Mouse (Mus musculus) midbrain, embryonic 16.5 days (tissue): ENCODE measurements around the gene Atg13. TPM values are rescaled to one million over a fixed set of nuclear protein-coding genes. Genes with fewer than 3 reads are reported as not detected.

Source experiments
- ATAC-seq: fragments of 200-750 bp; cut with Nextera tagmentation; 2 replicates; pipeline ENCODE4 v1.8.0; 2017; ENCODE audit warnings: moderate TSS enrichment
- H3K27ac ChIP-seq: fragments of 300-500 bp; sonication (generic); 2 replicates; pipeline ENCODE4 v1.5.1; 2014; ENCODE audit warnings: mild to moderate bottlenecking, low read length, mixed read lengths
- H3K27me3 ChIP-seq: fragments of 300-500 bp; sonication (generic); 2 replicates; pipeline ENCODE4 v1.6.1; 2014; ENCODE audit warnings: low read depth, low read length, mixed read lengths; ENCODE audit not compliant: control insufficient read depth, insufficient read depth
- H3K36me3 ChIP-seq: fragments of 300-500 bp; sonication (generic); 2 replicates; pipeline ENCODE4 v1.6.1; 2014; ENCODE audit warnings: mild to moderate bottlenecking, low read length, moderate library complexity, mixed read lengths; ENCODE audit not compliant: control insufficient read depth, insufficient read depth
- H3K4me1 ChIP-seq: fragments of 300-500 bp; sonication (generic); 2 replicates; pipeline ENCODE4 v1.6.1; 2014; ENCODE audit warnings: mild to moderate bottlenecking, low read length, mixed read lengths; ENCODE audit not compliant: control insufficient read depth, insufficient read depth
- H3K4me2 ChIP-seq: fragments of 300-500 bp; sonication (generic); 2 replicates; pipeline ENCODE4 v1.6.1; 2014; ENCODE audit warnings: mild to moderate bottlenecking, low read length, mixed read lengths
- H3K4me3 ChIP-seq: fragments of 300-500 bp; sonication (generic); 2 replicates; pipeline ENCODE4 v1.5.1; 2014; ENCODE audit warnings: low read depth, mild to moderate bottlenecking, low read length, moderate library complexity, mixed read lengths
- H3K9ac ChIP-seq: fragments of 300-500 bp; sonication (generic); 2 replicates; pipeline ENCODE4 v1.6.1; 2014; ENCODE audit warnings: low read depth, low read length, mixed read lengths
- H3K9me3 ChIP-seq: fragments of 300-500 bp; sonication (generic); replicated peaks from 2 replicates; pipeline ENCODE4 v1.6.1; 2014; ENCODE audit warnings: mild to moderate bottlenecking, low read length, mixed read lengths; ENCODE audit not compliant: control insufficient read depth, poor library complexity, severe bottlenecking
- WGBS: fragments of 180-500 bp; shearing (Covaris S2); extraction: QIAGEN DNeasy Blood & Tissue Kit; methylation state at CpG from one replicate; pipeline ENCODE4 v1.1.7; 2014; 5-methylcytosine and 5-hydroxymethylcytosine counted together
- polyA plus RNA-seq: library from polyadenylated mRNA; unstranded; fragments of >200 nt; fragmentation: Nextera tagmentation; extraction: Ambion mirVana; gene quantifications from 2 replicates; pipeline ENCODE4 v1.2.1, GENCODE M21; 2015

Gene Atg13
- 36.2 and 40.2 TPM in 2 replicates for polyA plus RNA-seq

GRCm38 (mm10) chr2:91710272-91711234 lies at the start of gene Atg13, which contains the start of gene Harbi1:
Atg13 (minus strand) TSS chr2:91710576.
Harbi1 (plus strand) TSS chr2:91710852.
- peaks cover 30% of the 10 kb centered on the region for H3K4me1 ChIP-seq
- peak within 1 kb of the TSS; percentile 81 for H3K9ac ChIP-seq
- peak within 1 kb of the TSS; percentile 92 for H3K4me2 ChIP-seq
- no peaks in the 10 kb centered on the region for H3K9me3 ChIP-seq
- H3K27ac ChIP-seq = peak within 1 kb of the TSS; percentile 84
- WGBS = under 1% methylated on average over 66 of the region's 66 CpGs
- H3K36me3 ChIP-seq = no peaks in the 10 kb centered on the region
- peak within 1 kb of the TSS; percentile 99 for H3K4me3 ChIP-seq
- H3K27me3 ChIP-seq = no peaks in the 10 kb centered on the region
- ATAC-seq = peak; percentile 99

- Histone ChIP-seq H3K9ac (no peak overlapping the region), H3K4me1 (no peaks in the 10 kb centered on the region), H3K36me3 (no peaks in the 10 kb centered on the region), H3K27ac (no peak overlapping the region), H3K27me3 (no peaks in the 10 kb centered on the region), H3K9me3 (no peaks in the 10 kb centered on the region), H3K4me2 (no peak overlapping the region), H3K4me3 (no peak overlapping the region)
- no peak for ATAC-seq
- WGBS = 71% methylated on average over 2 of the region's 2 CpGs
These were observed 39.5 kb upstream of the Atg13 start for GRCm38 (mm10) chr2:91749811-91750261.

DNA sequence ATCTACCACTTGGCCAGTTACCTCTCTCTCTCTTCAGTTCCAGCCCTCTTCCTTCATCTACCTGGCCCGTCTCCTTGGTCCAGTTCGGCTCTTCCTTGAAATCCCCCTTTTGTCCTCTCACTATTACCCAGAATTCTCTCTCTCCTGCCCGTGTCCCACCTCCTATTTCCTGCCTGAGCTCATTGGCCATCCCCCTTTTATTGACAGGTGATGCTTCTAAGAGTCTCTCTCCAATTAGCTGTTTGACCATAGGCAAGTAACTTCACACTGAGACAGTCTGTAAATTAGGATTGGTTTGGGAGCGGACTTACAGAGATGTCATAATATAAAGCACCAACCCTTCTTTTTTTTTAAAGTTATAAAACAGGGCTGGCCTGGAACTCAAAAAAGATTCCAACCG lies 34.3 kb upstream of the Atg13 start:
- Histone ChIP-seq H3K4me1 (no peaks in the 10 kb centered on the region), H3K4me3 (no peak overlapping the region), H3K27me3 (no peaks in the 10 kb centered on the region), H3K9ac (no peak overlapping the region), H3K9me3 (no peaks in the 10 kb centered on the region), H3K4me2 (no peak overlapping the region), H3K36me3 (no peaks in the 10 kb centered on the region), H3K27ac (no peak overlapping the region)
- WGBS = 87% methylated on average over 5 of the region's 5 CpGs
- no peak for ATAC-seq

- no peak for ATAC-seq
- H3K36me3 ChIP-seq = no peaks in the 10 kb centered on the region
- no peak overlapping the region for H3K9ac ChIP-seq
- no peaks in the 10 kb centered on the region for H3K27me3 ChIP-seq
- H3K4me1 ChIP-seq = no peaks in the 10 kb centered on the region
- no peak overlapping the region for H3K27ac ChIP-seq
- no peak overlapping the region for H3K4me2 ChIP-seq
- H3K9me3 ChIP-seq = no peaks in the 10 kb centered on the region
- no peak overlapping the region for H3K4me3 ChIP-seq
- 100% methylated on average over 1 of the region's 1 CpGs for WGBS
These were observed 29.2 kb upstream of the Atg13 start for GRCm38 (mm10) chr2:91739586-91739985.

DNA sequence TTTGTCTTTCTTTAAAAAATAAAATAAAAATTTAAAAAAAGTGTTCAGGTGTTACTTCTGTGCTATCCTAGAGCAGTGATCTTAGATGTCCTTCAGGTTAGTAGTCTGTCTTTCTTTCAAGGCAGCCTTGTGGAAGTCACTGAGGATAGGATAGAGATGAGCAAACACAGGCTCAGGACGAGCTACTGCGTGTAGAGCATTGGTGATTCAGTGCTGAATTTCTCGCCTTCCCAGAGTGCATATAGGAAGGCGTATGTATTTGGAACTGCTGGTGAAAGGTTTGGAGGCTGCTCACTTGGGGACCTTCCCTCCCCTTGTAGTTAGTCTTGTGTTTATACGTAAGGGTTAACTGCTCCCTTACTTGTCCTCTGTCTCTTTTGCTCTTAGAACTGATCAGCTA lies 24.8 kb upstream of the Atg13 start:
- 96% methylated on average over 5 of the region's 5 CpGs for WGBS
- no peaks in the 10 kb centered on the region for H3K27me3 ChIP-seq
- H3K4me3 ChIP-seq = no peak overlapping the region
- H3K36me3 ChIP-seq = no peaks in the 10 kb centered on the region
- no peak overlapping the region for H3K9ac ChIP-seq
- H3K9me3 ChIP-seq = no peaks in the 10 kb centered on the region
- peaks cover 11% of the 10 kb centered on the region for H3K4me1 ChIP-seq
- ATAC-seq = no peak
- no peak overlapping the region for H3K4me2 ChIP-seq
- H3K27ac ChIP-seq = no peak overlapping the region

DNA sequence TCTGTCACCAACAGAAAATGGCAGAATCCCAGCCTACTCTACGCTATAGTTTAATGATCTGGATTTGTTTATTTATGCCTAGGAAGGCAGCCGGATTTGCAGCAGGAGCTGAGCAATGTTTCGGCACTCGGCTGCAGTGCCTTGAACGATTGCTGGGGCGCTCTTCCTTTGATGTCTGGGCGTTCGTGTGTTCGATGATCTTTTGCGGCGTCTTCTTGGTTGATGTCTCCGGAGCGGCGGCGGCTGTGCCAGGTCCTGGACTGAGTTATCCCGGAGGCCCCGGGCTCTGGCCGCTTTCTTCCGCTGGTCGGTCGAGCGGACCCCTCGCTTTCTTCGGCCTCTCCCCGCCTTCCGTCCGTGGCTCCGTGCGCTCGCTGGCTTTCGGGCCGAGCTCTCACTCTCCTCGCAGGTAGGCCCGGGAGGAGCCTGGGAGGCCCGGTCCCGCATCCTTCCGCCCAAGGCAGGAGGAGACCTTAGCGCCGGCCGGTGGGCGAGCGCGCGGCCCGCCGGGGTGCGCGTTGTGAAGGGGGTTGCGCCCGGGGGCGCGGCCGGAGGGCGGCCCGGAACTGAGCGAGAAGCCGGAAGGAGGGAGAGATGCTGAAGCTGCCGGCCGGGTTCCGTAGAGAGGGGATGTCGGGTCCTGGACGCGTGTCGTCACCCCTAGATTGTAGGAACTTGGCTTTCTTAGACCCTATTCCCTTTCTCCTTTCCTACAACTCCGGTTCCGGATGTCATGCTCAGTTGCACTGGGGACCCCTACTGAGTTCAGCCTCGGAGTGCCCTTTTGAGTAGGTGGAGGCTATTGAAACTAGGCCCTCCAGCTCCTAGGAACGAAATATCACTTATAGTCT lies 19.8 kb upstream of the Atg13 start, which contains the start of gene Ambra1:
Ambra1 (plus strand) TSS at position 164 of the 851 bp plus-strand sequence.
- H3K9me3 ChIP-seq = no peaks in the 10 kb centered on the region
- peak within 1 kb of the TSS; percentile 78 for H3K4me3 ChIP-seq
- H3K27me3 ChIP-seq = no peaks in the 10 kb centered on the region
- peak within 1 kb of the TSS; percentile 93 for H3K27ac ChIP-seq
- H3K4me1 ChIP-seq = peaks cover 11% of the 10 kb centered on the region
- ATAC-seq = peak; percentile 90
- H3K36me3 ChIP-seq = no peaks in the 10 kb centered on the region
- under 1% methylated on average over 59 of the region's 68 CpGs for WGBS
- peak within 1 kb of the TSS; percentile 71 for H3K4me2 ChIP-seq
- peak within 1 kb of the TSS; percentile 93 for H3K9ac ChIP-seq

DNA sequence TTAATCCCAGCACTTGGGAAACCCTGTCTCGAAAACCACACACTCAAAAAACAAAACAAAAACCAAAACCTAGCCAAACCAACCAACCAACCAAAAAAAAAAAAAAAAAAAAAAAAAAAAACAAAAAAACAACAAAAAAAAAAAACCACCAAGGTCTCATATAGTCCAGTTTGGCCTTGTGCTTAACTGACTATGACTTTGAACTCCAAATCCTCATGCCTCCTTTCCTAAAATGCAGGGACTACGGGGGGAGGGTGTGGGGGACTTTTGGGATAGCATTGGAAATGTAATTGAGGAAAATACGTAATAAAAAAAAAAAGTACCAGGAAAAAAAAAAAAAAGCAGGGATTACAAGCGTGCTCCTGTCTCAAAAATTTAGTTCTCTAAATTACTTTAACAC lies 19.2 kb upstream of the Atg13 start:
- Histone ChIP-seq H3K36me3 (no peaks in the 10 kb centered on the region), H3K4me2 (peak overlapping the region; percentile 47), H3K9ac (peak overlapping the region; percentile 30; the same call in 1 of the 2 replicates), H3K27ac (peak overlapping the region; percentile 93), H3K9me3 (no peaks in the 10 kb centered on the region), H3K27me3 (no peaks in the 10 kb centered on the region), H3K4me1 (peaks cover 11% of the 10 kb centered on the region), H3K4me3 (peak overlapping the region; percentile 78)
- 21% methylated on average over 4 of the region's 4 CpGs for WGBS
- ATAC-seq = peak; percentile 23; the same call in 1 of the 2 replicates

GRCm38 (mm10) chr2:91727011-91727410 lies 16.6 kb upstream of the Atg13 start:
- peaks cover 11% of the 10 kb centered on the region for H3K4me1 ChIP-seq
- 86% methylated on average over 3 of the region's 3 CpGs for WGBS
- no peaks in the 10 kb centered on the region for H3K9me3 ChIP-seq
- H3K9ac ChIP-seq = no peak overlapping the region
- H3K4me3 ChIP-seq = no peak overlapping the region
- H3K4me2 ChIP-seq = no peak overlapping the region
- ATAC-seq = no peak
- no peaks in the 10 kb centered on the region for H3K27me3 ChIP-seq
- no peaks in the 10 kb centered on the region for H3K36me3 ChIP-seq
- no peak overlapping the region for H3K27ac ChIP-seq
